Mouse (Mus musculus) B cell, adult (primary cell): Measurements from ENCODE around the gene Sf3a3. TPM values are rescaled to one million over a fixed set of nuclear protein-coding genes. Genes with fewer than 3 reads are reported as not detected.

ENCODE experiments used
- total RNA-seq: library from RNA; stranded (reverse); gene quantifications from 4 replicates; pipeline ENCODE4 v1.2.4, GENCODE M21; 2023; ENCODE audit not compliant: inconsistent age

Gene Sf3a3
- total RNA-seq, result 54.2 to 61.6 TPM (median 56.9 TPM) in 4 replicates

DNA sequence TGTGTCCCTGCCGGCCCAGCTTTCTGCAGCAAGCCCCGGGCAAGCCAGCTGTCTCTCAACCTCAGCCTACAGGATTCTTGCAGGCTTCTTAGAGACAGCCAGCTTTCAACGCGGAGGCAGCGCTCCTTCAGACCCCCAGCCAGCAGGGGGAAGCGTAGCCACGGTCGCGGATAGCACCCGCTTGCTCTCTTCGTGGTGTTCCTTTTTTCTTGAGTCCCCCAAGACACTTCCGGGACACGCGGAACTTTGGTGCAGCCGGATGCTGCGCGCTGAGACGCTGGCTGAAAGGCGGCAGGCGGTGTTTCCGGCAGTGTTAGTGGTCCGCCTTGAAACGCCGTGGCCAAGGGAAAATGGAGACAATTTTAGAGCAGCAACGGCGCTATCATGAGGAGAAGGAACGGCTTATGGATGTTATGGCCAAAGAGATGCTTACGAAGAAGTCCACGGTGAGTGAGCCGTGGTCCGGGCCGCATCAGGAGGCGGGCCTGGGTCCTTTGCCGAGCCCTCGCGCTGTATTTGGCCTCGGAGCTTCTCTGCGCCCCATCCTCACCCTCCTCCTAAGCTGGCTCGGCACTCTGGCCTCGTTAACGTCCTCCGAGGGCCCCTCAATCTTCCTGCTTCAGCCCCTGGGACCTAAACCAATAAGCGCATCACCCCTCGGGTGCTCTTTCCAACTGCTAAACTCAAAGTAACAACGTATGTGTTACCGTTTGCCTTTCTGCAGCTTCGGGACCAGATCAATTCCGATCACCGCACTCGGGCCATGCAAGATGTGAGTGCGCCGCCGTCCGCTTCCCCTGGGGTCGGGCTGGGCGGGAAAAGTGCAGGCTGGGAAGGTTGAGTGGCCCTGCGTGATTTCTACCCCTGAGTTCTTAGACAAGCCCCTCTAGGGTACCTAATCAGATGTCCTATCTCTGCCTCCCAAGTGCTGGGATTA is at the start of gene Sf3a3:
TSS of gene Sf3a3 (plus strand) at position 232 of the 937 bp plus-strand sequence.

DNA sequence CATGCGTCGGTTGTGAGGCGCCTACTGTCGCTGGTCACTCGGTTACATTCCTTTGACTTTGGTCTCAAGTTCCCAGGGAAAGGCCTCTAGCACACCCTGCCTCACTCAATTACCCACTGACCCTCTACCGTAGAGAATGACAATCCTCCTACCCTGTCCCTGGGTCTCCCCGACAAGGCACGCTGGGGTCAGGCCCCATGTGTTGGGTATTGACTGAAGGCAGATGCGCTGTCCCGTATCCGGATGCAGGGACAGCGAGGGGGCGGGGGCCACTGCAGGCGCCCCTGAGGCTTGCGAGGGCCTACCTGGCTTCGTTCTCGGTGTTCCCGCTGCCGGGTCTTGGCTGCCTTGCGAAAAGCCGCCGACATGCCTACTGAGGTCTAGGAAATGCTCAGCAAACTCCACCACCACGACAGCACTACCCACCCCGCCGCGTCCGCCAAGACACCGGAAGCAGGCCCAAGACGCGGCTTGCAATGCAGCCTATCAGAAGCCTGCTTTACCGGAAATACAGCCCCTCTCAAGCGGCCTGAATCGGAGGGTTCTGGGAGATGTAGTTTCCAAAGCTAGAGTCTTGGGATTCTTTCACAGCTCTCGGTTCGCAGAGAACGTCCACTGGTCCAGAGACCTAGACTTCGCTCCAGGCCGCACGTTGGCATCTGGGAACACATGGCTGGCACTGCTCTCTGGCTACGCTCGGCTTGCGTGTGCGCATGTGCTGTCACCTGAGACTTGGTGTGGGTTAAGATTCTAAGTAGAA is 21.3 kb upstream of the Sf3a3 start, which contains the start of gene Utp11:
TSS of gene Utp11 (minus strand) at position 466 of the 760 bp plus-strand sequence.

DNA sequence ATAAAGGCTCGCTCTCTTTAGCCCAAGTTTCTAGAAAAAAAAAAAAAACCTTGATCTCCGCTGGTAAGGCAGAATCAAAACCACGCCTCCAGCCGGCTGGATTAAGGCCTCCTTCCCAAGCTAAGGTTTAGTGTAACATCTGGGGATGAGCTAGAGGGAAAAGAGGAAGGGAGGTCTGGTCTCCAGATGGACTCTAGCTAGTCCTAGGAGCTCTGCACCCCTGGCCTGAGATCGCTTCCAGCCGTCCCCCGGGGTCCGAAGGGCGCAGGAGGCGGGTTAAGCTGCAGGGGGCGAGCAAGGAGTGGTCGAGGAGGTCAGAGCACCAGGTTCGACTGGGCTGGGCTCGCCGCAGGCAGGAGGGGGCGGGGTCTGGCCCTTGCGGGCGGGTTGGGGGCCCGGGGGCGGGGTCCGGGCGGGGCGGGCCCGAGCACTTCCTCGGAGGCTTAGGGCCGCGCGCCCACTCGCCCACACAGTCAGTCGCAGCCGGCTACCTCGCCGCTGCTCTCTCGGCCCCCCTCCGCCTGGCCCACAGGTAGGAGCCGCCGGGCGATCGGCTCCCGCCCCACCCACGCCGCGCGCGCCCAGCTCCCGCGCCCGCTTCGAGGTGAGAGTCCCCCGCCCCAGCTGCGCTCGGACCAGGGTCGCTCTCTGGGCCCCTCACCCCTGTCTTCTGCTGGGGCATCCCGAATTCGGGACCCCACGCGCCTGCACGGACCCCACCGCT is 14.2 kb upstream of the Sf3a3 start, which contains the start of gene Fhl3:
TSS of gene Fhl3 (plus strand) at position 454 of the 724 bp plus-strand sequence.

DNA sequence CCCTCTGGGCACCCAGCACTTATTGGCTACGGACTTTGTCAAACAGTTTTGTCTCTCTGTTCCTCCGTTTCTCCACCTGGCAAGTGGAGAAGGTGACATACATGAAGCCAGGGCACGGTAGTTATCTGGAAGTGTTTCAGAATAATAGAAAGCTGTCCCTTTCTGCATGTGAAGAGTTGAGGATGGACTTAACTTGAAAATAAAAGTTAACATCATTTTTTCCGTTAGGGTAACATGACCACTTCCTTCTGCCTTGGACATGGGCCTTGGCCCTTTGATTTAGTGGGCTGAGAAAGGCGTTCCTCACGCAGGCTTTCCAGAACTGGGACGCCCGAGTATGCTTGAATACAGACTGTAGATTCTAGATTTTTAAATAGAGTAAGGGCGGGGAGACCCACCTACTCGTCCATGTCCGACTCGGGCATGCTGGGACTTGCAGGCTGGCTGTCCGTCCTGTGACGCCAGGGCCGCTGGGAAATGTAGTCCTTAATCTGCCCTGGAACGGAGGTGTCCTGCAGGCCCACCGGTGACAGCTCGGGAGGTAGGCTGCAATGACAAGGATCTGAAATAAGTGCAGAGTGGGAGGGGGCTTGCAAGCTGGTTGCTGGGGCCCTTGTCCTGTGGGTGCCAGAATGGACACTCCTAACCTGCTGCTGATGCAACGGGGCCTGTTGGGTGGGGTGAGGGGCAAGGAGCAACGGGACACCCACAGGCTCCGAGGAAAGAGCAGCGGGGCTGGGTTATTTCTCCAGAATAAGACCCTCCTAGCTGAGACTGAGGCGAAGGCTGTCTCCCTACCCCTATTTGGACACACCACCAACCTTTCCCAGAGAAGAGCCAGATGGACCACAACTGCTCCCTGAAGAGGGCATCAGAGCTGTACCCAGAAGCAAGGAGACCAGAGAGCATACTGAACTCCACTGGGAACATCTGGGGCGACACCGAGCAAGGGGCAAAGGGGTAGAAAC is 27.1 kb downstream of the Sf3a3 start, which contains the start of gene Inpp5b:
TSS of gene Inpp5b (plus strand) at position 475 of the 968 bp plus-strand sequence.

Other genes with a start within 250 kb of the Sf3a3 start
- gene 3100002H09Rik, start 104.0 kb upstream of the Sf3a3 start, total RNA-seq, result not detected in 4 replicates
- gene Pou3f1, start 58.0 kb upstream of the Sf3a3 start, total RNA-seq, result not detected in 4 replicates
- 21.3 to 25.1 TPM (median 22.3 TPM) in 4 replicates for gene Utp11, start 21.2 kb upstream of the Sf3a3 start, total RNA-seq
- 13.5 to 20.1 TPM (median 17.8 TPM) in 4 replicates for gene Fhl3, start 14.1 kb upstream of the Sf3a3 start, total RNA-seq
- 36.4 to 45.8 TPM (median 39.5 TPM) in 4 replicates for gene Inpp5b, start 27.1 kb downstream of the Sf3a3 start, total RNA-seq
- gene Mtf1, start 87.3 kb downstream of the Sf3a3 start, total RNA-seq, result 37.9 to 49.0 TPM (median 43.0 TPM) in 4 replicates
- gene Yrdc, start 135.9 kb downstream of the Sf3a3 start, total RNA-seq, result 113 to 137 TPM (median 121 TPM) in 4 replicates
- 14.3 to 15.5 TPM (median 14.7 TPM) in 4 replicates for gene 1110065P20Rik, start 136.4 kb downstream of the Sf3a3 start, total RNA-seq
- gene Maneal, start 147.4 kb downstream of the Sf3a3 start, total RNA-seq, result 0.30 to 0.77 TPM (median 0.50 TPM) in 4 replicates
- not detected in 4 replicates for gene Epha10, start 166.1 kb downstream of the Sf3a3 start, total RNA-seq
- 17.5 to 25.3 TPM (median 22.7 TPM) in 4 replicates for gene 9930104L06Rik, start 222.3 kb downstream of the Sf3a3 start, total RNA-seq
- gene Cdca8, start 224.5 kb downstream of the Sf3a3 start, total RNA-seq, result 3.5 to 4.1 TPM (median 3.6 TPM) in 4 replicates